Mouse (Mus musculus): ENCODE measurements at regions not wholly inside any gene's neighbourhood (a gene's known extent, or its start where the extent isn't known, plus 50 kb on each side); places are given as distances from the start of the nearest gene placed in this dataset.

DNA sequence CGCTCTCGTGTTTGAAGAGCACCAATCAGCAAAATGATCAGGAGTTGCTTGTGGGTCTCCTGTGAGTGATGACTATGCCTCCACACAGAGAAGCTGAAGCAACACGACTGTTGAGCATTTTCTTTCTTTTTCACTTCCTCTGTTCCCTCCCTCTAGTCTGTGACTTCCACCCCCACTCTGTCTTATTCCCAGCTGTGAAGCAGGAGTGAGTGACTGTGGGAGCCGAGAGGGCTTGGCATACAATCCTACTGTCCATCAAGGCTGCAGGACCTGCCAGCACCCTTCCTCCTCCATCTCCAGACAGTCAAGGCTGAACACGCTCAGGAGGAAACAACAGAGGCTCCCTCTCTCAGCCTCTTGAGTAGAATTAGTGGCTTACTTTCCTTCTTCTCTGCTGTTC lies 401.3 kb downstream of the Plcl1 start:
- 58% methylated on average over 5 of the region's 5 CpGs for WGBS
- H3K79me2 ChIP-seq (ENCODE audit: control insufficient read depth, insufficient read depth, low read length) = no peaks in the 10 kb centered on the region
- no peak overlapping the region for H3K4me3 ChIP-seq (ENCODE audit: insufficient read depth, low read depth, low read length)
- H3K27me3 ChIP-seq (ENCODE audit: control insufficient read depth, insufficient read depth, low read length) = no peaks in the 10 kb centered on the region
- no peak overlapping the region for H3K9ac ChIP-seq (ENCODE audit: low read depth, low read length)
- no peaks in the 10 kb centered on the region; the same call in 1 of the 2 replicates for H3K4me1 ChIP-seq (ENCODE audit: control insufficient read depth, insufficient read depth, low read length)
- DNase-seq (ENCODE audit: extremely low read depth, low read depth, low spot score) = peak; percentile 22
- no peak for TF ChIP-seq CTCF (IDR thresholded peaks at IDR 0.05; ENCODE audit: low read depth, low read length)
- no peak for TF ChIP-seq POLR2A (IDR thresholded peaks at IDR 0.05; ENCODE audit: extremely low read depth, insufficient read depth, low read length)
- no peaks in the 10 kb centered on the region for H3K36me3 ChIP-seq (ENCODE audit: control insufficient read depth, insufficient read depth, low read length)
- peak overlapping the region; percentile 20; the same call in 1 of the 2 replicates for H3K27ac ChIP-seq (replicated peaks; ENCODE audit: insufficient read depth, low read depth, low read length)

- peak; percentile 51 for DNase-seq (ENCODE audit: extremely low read depth, low read depth, low spot score)
- Histone ChIP-seq H3K79me2 (ENCODE audit: control insufficient read depth, insufficient read depth, low read length) (no peaks in the 10 kb centered on the region), H3K4me3 (ENCODE audit: insufficient read depth, low read depth, low read length) (no peak overlapping the region), H3K9ac (ENCODE audit: low read depth, low read length) (no peak overlapping the region), H3K27ac (replicated peaks; ENCODE audit: insufficient read depth, low read depth, low read length) (no peak overlapping the region), H3K36me3 (ENCODE audit: control insufficient read depth, insufficient read depth, low read length) (no peaks in the 10 kb centered on the region), H3K27me3 (ENCODE audit: control insufficient read depth, insufficient read depth, low read length) (no peaks in the 10 kb centered on the region), H3K4me1 (ENCODE audit: control insufficient read depth, insufficient read depth, low read length) (no peaks in the 10 kb centered on the region; the same call in 1 of the 2 replicates)
- WGBS = 82% methylated on average over 7 of the region's 7 CpGs
- TF ChIP-seq CTCF (IDR thresholded peaks at IDR 0.05; ENCODE audit: low read depth, low read length) = no peak
- TF ChIP-seq POLR2A (IDR thresholded peaks at IDR 0.05; ENCODE audit: extremely low read depth, insufficient read depth, low read length) = no peak
Observed at GRCm38 (mm10) chr1:55808724-55809519, 403.2 kb downstream of the Plcl1 start.

- H3K9ac ChIP-seq (ENCODE audit: low read depth, low read length) = no peak overlapping the region
- H3K79me2 ChIP-seq (ENCODE audit: control insufficient read depth, insufficient read depth, low read length) = no peaks in the 10 kb centered on the region
Observed at GRCm38 (mm10) chr1:55812486-55812885, 406.8 kb downstream of the Plcl1 start.

GRCm38 (mm10) chr1:55820866-55821500 lies 415.3 kb downstream of the Plcl1 start:
- H3K79me2 ChIP-seq (ENCODE audit: control insufficient read depth, insufficient read depth, low read length) = no peaks in the 10 kb centered on the region
- no peak overlapping the region for H3K27ac ChIP-seq (replicated peaks; ENCODE audit: insufficient read depth, low read depth, low read length)
- no peaks in the 10 kb centered on the region for H3K36me3 ChIP-seq (ENCODE audit: control insufficient read depth, insufficient read depth, low read length)
- 93% methylated on average over 3 of the region's 3 CpGs for WGBS
- DNase-seq (ENCODE audit: extremely low read depth, low read depth, low spot score) = no peak
- H3K4me3 ChIP-seq (ENCODE audit: insufficient read depth, low read depth, low read length) = no peak overlapping the region
- no peaks in the 10 kb centered on the region for H3K4me1 ChIP-seq (ENCODE audit: control insufficient read depth, insufficient read depth, low read length)
- H3K27me3 ChIP-seq (ENCODE audit: control insufficient read depth, insufficient read depth, low read length) = no peaks in the 10 kb centered on the region
- TF ChIP-seq CTCF (IDR thresholded peaks at IDR 0.05; ENCODE audit: low read depth, low read length) = no peak
- no peak for TF ChIP-seq POLR2A (IDR thresholded peaks at IDR 0.05; ENCODE audit: extremely low read depth, insufficient read depth, low read length)
- no peak overlapping the region for H3K9ac ChIP-seq (ENCODE audit: low read depth, low read length)

More at GRCm38 (mm10) chr1:55812486-55812885, 406.8 kb downstream of the Plcl1 start:
- Histone ChIP-seq H3K4me3 (ENCODE audit: insufficient read depth, low read depth, low read length) (no peak overlapping the region), H3K4me1 (ENCODE audit: control insufficient read depth, insufficient read depth, low read length) (no peaks in the 10 kb centered on the region), H3K36me3 (ENCODE audit: control insufficient read depth, insufficient read depth, low read length) (no peaks in the 10 kb centered on the region), H3K27ac (replicated peaks; ENCODE audit: insufficient read depth, low read depth, low read length) (no peak overlapping the region), H3K27me3 (ENCODE audit: control insufficient read depth, insufficient read depth, low read length) (no peaks in the 10 kb centered on the region)
- TF ChIP-seq POLR2A (IDR thresholded peaks at IDR 0.05; ENCODE audit: extremely low read depth, insufficient read depth, low read length) (no peak), CTCF (IDR thresholded peaks at IDR 0.05; ENCODE audit: low read depth, low read length) (no peak)
- 64% methylated on average over 1 of the region's 1 CpGs for WGBS
- DNase-seq (ENCODE audit: extremely low read depth, low read depth, low spot score) = no peak

DNA sequence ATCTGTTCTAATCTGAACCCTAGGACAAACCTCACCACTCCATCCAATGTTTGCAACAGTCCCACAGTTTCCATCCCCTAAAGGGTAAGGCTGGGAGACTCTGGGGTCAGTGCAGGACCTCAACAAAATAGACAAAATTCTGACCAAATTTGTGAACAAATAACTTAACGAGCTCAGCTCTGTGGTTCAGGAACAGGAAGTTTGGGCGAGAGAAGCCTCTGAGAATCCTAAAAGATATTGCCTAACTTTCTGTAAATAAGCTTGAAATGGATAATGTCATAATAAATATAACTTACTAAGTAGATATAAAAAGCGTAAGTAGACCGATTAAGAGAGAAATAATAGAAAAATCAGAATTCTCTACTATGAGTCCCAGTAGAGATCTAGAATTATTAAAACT lies 416.9 kb downstream of the Plcl1 start:
- WGBS = 73% methylated on average over 4 of the region's 4 CpGs
- Histone ChIP-seq H3K4me3 (ENCODE audit: insufficient read depth, low read depth, low read length) (no peak overlapping the region), H3K4me1 (ENCODE audit: control insufficient read depth, insufficient read depth, low read length) (no peaks in the 10 kb centered on the region), H3K27me3 (ENCODE audit: control insufficient read depth, insufficient read depth, low read length) (no peaks in the 10 kb centered on the region), H3K79me2 (ENCODE audit: control insufficient read depth, insufficient read depth, low read length) (no peaks in the 10 kb centered on the region), H3K36me3 (ENCODE audit: control insufficient read depth, insufficient read depth, low read length) (no peaks in the 10 kb centered on the region), H3K9ac (ENCODE audit: low read depth, low read length) (no peak overlapping the region), H3K27ac (replicated peaks; ENCODE audit: insufficient read depth, low read depth, low read length) (no peak overlapping the region)
- no peak for TF ChIP-seq POLR2A (IDR thresholded peaks at IDR 0.05; ENCODE audit: extremely low read depth, insufficient read depth, low read length)
- TF ChIP-seq CTCF (IDR thresholded peaks at IDR 0.05; ENCODE audit: low read depth, low read length) = no peak
- no peak for DNase-seq (ENCODE audit: extremely low read depth, low read depth, low spot score)

DNA sequence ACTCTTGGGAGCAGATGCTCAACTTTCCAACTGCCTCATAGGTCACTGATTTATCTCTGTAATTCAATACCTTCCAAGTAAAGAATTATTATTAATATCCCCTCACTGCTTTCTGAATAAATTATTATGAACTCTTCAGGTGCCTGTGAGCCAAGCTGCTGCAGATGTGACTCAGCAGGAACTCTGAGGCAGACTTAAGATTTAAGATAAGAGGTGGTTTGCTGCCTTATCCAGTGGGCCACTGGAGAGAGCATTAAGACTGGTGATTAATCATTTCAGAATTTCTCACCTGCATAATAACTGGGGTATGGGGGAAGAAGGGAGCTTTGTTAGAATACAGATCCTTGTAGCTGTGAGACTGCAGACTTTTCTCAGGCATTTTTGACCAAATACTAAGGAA lies 421.5 kb downstream of the Plcl1 start:
- Histone ChIP-seq H3K9ac (ENCODE audit: low read depth, low read length) (no peak overlapping the region), H3K27me3 (ENCODE audit: control insufficient read depth, insufficient read depth, low read length) (no peaks in the 10 kb centered on the region), H3K4me1 (ENCODE audit: control insufficient read depth, insufficient read depth, low read length) (no peaks in the 10 kb centered on the region), H3K36me3 (ENCODE audit: control insufficient read depth, insufficient read depth, low read length) (no peaks in the 10 kb centered on the region), H3K4me3 (ENCODE audit: insufficient read depth, low read depth, low read length) (no peak overlapping the region), H3K27ac (replicated peaks; ENCODE audit: insufficient read depth, low read depth, low read length) (no peak overlapping the region), H3K79me2 (ENCODE audit: control insufficient read depth, insufficient read depth, low read length) (no peaks in the 10 kb centered on the region)
- no peak for DNase-seq (ENCODE audit: extremely low read depth, low read depth, low spot score)
- TF ChIP-seq CTCF (IDR thresholded peaks at IDR 0.05; ENCODE audit: low read depth, low read length) (no peak), POLR2A (IDR thresholded peaks at IDR 0.05; ENCODE audit: extremely low read depth, insufficient read depth, low read length) (no peak)
